In the genomic region with DNA sequence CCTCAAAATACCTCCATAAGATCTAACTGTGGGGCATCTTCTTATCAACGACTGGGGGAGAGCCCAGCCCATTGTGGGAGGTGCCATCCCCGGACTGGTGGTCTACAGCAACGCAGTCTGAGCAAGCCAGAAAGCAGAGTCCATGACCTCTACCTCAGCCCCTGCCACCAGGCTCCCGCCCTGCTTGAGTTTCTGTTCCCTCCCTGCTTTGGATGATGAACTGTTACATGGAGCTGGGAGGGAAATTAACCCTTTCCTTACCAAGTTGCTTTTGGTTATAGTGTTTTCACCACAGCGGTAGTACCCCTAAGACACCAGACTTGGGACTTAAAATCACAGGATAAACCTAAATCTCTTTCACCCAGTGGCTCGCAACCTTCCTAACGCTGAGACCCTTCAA, we compare ENCODE assay signal across 25 mouse cellular contexts. TPM values are rescaled to one million over a fixed set of nuclear protein-coding genes. Genes with fewer than 3 reads are reported as not detected.
"Had no signal": no experiment of that assay in that cellular context is flagged by ENCODE, and none has a peak within 500 bp of the region (broad histone marks: within the 10 kb centered on the region; RNA-seq: fewer than 3 reads in every experiment).

No protein-coding gene starts in this region.

- H3K9me3 ChIP-seq: limb, embryonic 10.5 days; limb, embryonic 13.5 days; liver, embryonic 12.5 days; liver, embryonic 15.5 days; lung, embryonic 15.5 days; midbrain, embryonic 10.5 days; midbrain, embryonic 13.5 days; neural tube, embryonic 13.5 days had no signal

- DNase-seq: kidney, adult 11 months; kidney, adult 8-10 months; kidney, postnatal 10 days; kidney, postnatal 4 days; liver; lung, adult 18-20 months; lung, postnatal 10 days; lung, postnatal 36 days; right cerebral cortex, adult 18-20 months; right cerebral cortex, postnatal 14 days; right cerebral cortex, postnatal 4 days; thymus, adult 2 months; thymus, postnatal 14 days; thymus, postnatal 4 days had no signal

- H3K9ac ChIP-seq: limb, embryonic 13.5 days; liver, embryonic 12.5 days; liver, embryonic 15.5 days; lung, embryonic 15.5 days; midbrain, embryonic 13.5 days; neural tube, embryonic 13.5 days had no signal

- ATAC-seq: liver, embryonic 12.5 days; midbrain, embryonic 13.5 days; midbrain, embryonic 16.5 days had no signal

- H3K27me3 ChIP-seq: limb, embryonic 13.5 days; liver, embryonic 15.5 days; lung, embryonic 15.5 days; neural tube, embryonic 13.5 days had no signal

- H3K4me3 ChIP-seq: limb, embryonic 10.5 days; limb, embryonic 13.5 days; liver, embryonic 12.5 days; liver, embryonic 15.5 days; lung, embryonic 15.5 days; megakaryocyte, embryonic 14.5 days; midbrain, embryonic 10.5 days; midbrain, embryonic 13.5 days; myocyte; neural tube, embryonic 13.5 days had no signal

- H3K4me2 ChIP-seq: limb, embryonic 13.5 days; liver, embryonic 12.5 days; liver, embryonic 15.5 days; lung, embryonic 15.5 days; midbrain, embryonic 13.5 days; neural tube, embryonic 13.5 days had no signal

- H3K4me1 ChIP-seq: midbrain, embryonic 13.5 days; neural tube, embryonic 13.5 days had no signal

- H3K36me3 ChIP-seq: limb, embryonic 10.5 days; limb, embryonic 13.5 days; liver, embryonic 12.5 days; liver, embryonic 15.5 days; lung, embryonic 15.5 days; midbrain, embryonic 10.5 days; midbrain, embryonic 13.5 days; neural tube, embryonic 13.5 days had no signal

- H3K27ac ChIP-seq: limb, embryonic 10.5 days; limb, embryonic 13.5 days; liver, embryonic 12.5 days; liver, embryonic 15.5 days; lung, embryonic 15.5 days; midbrain, embryonic 13.5 days; neural tube, embryonic 13.5 days had no signal

RNA-seq across cellular contexts. Expression of a gene that starts 46.6 kb away (rescaled TPM):
- polyA plus RNA-seq: liver, embryonic 12.5 days; liver, embryonic 15.5 days; midbrain, embryonic 10.5 days; midbrain, embryonic 13.5 days; neural tube, embryonic 13.5 days had no signal
